8 mouse cellular contexts compared by ENCODE assay signal in genomic region chr19:45081279-45081678, GRCm38 (mm10). TPM values are rescaled to one million over a fixed set of nuclear protein-coding genes. Genes with fewer than 3 reads are reported as not detected.
DNase-seq lines count a peak whose midpoint lies in the region; ATAC-seq and TF ChIP-seq lines count a peak whose summit lies in the region.

No protein-coding gene starts in this region.

- DNase-seq in CD4-positive helper T cell, adult 2 months (ENCODE audit: low read depth, low spot score) = peak; percentile 73
- DNase-seq in adipocyte (ENCODE audit: low spot score) = peak; percentile 77
- DNase-seq in embryo, embryonic 11.5 days (ENCODE audit: low read depth, low spot score) = peak; percentile 52
- DNase-seq in kidney, postnatal 0 days (ENCODE audit: low spot score) = peak; percentile 88
- peak; percentile 85 for DNase-seq in ovary, postnatal 14 days (ENCODE audit: low spot score)
- peak; percentile 76 for DNase-seq in urinary bladder, postnatal 14 days (ENCODE audit: low spot score)

- peaks cover 55% of the 10 kb centered on the region for H3K27me3 ChIP-seq in heart, embryonic 11.5 days (ENCODE audit: control insufficient read depth, insufficient read depth, low read length)
- peaks cover 29% of the 10 kb centered on the region for H3K27me3 ChIP-seq in kidney, postnatal 0 days (ENCODE audit: insufficient read depth, low read length)
- H3K27me3 ChIP-seq in lung, embryonic 16.5 days (ENCODE audit: control insufficient read depth, insufficient read depth, low read depth, low read length) = peaks cover 54% of the 10 kb centered on the region

- WGBS in heart, embryonic 11.5 days (ENCODE audit: insufficient replicate concordance) = 1% methylated on average over 5 of the region's 5 CpGs
- under 1% methylated on average over 5 of the region's 5 CpGs for WGBS in kidney, postnatal 0 days
- 0% methylated on average over 5 of the region's 5 CpGs for WGBS in lung, embryonic 16.5 days

- peak overlapping the region; percentile 43 for H3K4me3 ChIP-seq in heart, embryonic 11.5 days (ENCODE audit: low read depth, low read length)
- H3K4me3 ChIP-seq in kidney, postnatal 0 days (replicated peaks; ENCODE audit: low read depth, low read length) = peak overlapping the region; percentile 34; the same call in 1 of the 2 replicates
- H3K4me3 ChIP-seq in lung, embryonic 16.5 days (ENCODE audit: low read length) = peak overlapping the region; percentile 19; the same call in 1 of the 2 replicates

- H3K9me3 ChIP-seq in heart, embryonic 11.5 days (replicated peaks; ENCODE audit: control insufficient read depth, low read length) = no peaks in the 10 kb centered on the region
- no peaks in the 10 kb centered on the region for H3K9me3 ChIP-seq in kidney, postnatal 0 days (replicated peaks; ENCODE audit: low read length)
- H3K9me3 ChIP-seq in lung, embryonic 16.5 days (ENCODE audit: control insufficient read depth, low read length) = no peaks in the 10 kb centered on the region

- H3K36me3 ChIP-seq in heart, embryonic 11.5 days (ENCODE audit: control insufficient read depth, insufficient read depth, low read length) = no peaks in the 10 kb centered on the region
- H3K36me3 ChIP-seq in kidney, postnatal 0 days (ENCODE audit: insufficient read depth, low read length) = no peaks in the 10 kb centered on the region
- H3K36me3 ChIP-seq in lung, embryonic 16.5 days (ENCODE audit: control insufficient read depth, insufficient read depth, low read length) = no peaks in the 10 kb centered on the region

- no peak overlapping the region for H3K27ac ChIP-seq in heart, embryonic 11.5 days (ENCODE audit: low read depth, low read length)
- no peak overlapping the region for H3K27ac ChIP-seq in kidney, postnatal 0 days
- no peak overlapping the region for H3K27ac ChIP-seq in lung, embryonic 16.5 days (ENCODE audit: low read length)

- H3K4me1 ChIP-seq in heart, embryonic 11.5 days (ENCODE audit: control insufficient read depth, insufficient read depth, low read length) = peaks cover 43% of the 10 kb centered on the region
- H3K4me1 ChIP-seq in kidney, postnatal 0 days (replicated peaks; ENCODE audit: insufficient read depth, low read length) = peaks cover 22% of the 10 kb centered on the region
- H3K4me1 ChIP-seq in lung, embryonic 16.5 days (replicated peaks; ENCODE audit: control insufficient read depth, insufficient read depth, low read length) = peaks cover 41% of the 10 kb centered on the region

- no peak for ATAC-seq in heart, embryonic 11.5 days (replicated peaks; ENCODE audit: insufficient number of reproducible peaks, low FRiP score, low TSS enrichment)
- no peak for ATAC-seq in kidney, postnatal 0 days (replicated peaks; ENCODE audit: low FRiP score, low read depth)
- ATAC-seq in lung, embryonic 16.5 days (ENCODE audit: low read depth) = no peak

- peak; percentile 92 for TF ChIP-seq CTCF in kidney, postnatal 0 days (IDR thresholded peaks at IDR 0.05; ENCODE audit: low read depth)

- no peak overlapping the region for H3K9ac ChIP-seq in heart, embryonic 11.5 days (ENCODE audit: low read depth, low read length)
- H3K9ac ChIP-seq in kidney, postnatal 0 days (ENCODE audit: low read depth, low read length) = no peak overlapping the region
- 0 out of 2 replicates have a peak overlapping the region, but pooled peaks have one; percentile 4 for H3K9ac ChIP-seq in lung, embryonic 16.5 days (ENCODE audit: low read length)

- peak overlapping the region; percentile 69 for H3K4me2 ChIP-seq in heart, embryonic 11.5 days
- peak overlapping the region; percentile 73 for H3K4me2 ChIP-seq in kidney, postnatal 0 days (ENCODE audit: low read length)
- H3K4me2 ChIP-seq in lung, embryonic 16.5 days (ENCODE audit: low read depth, low read length) = peak overlapping the region; percentile 44

RNA-seq across cellular contexts. Expression of gene Kazald1, which starts 6.2 kb away (rescaled TPM):
- 2.7 and 2.9 TPM in 2 replicates for polyA plus RNA-seq in heart, embryonic 11.5 days (2014; fragmentation: Nextera tagmentation; extraction: Ambion mirVana)
- 23.6 and 25.0 TPM in 2 replicates for polyA plus RNA-seq in kidney, postnatal 0 days (2015; fragmentation: Nextera tagmentation; extraction: Ambion mirVana)
- 6.8 and 9.8 TPM in 2 replicates for polyA plus RNA-seq in lung, embryonic 16.5 days (2015; fragmentation: Nextera tagmentation; extraction: Ambion mirVana)

RNA-seq across cellular contexts. Expression of gene Sfxn3, which starts 34.0 kb away (rescaled TPM):
- 16.0 and 18.8 TPM in 2 replicates for polyA plus RNA-seq in heart, embryonic 11.5 days (2014; fragmentation: Nextera tagmentation; extraction: Ambion mirVana)
- polyA plus RNA-seq in kidney, postnatal 0 days (2015; fragmentation: Nextera tagmentation; extraction: Ambion mirVana) = 28.4 and 29.0 TPM in 2 replicates
- polyA plus RNA-seq in lung, embryonic 16.5 days (2015; fragmentation: Nextera tagmentation; extraction: Ambion mirVana) = 26.0 and 26.1 TPM in 2 replicates

RNA-seq across cellular contexts. Expression of gene Pdzd7, which starts 35.8 kb away (rescaled TPM):
- polyA plus RNA-seq in heart, embryonic 11.5 days (2014; fragmentation: Nextera tagmentation; extraction: Ambion mirVana) = 0.21 TPM in 1 of 2 replicates, not detected in the other
- 0.43 and 0.80 TPM in 2 replicates for polyA plus RNA-seq in kidney, postnatal 0 days (2015; fragmentation: Nextera tagmentation; extraction: Ambion mirVana)
- polyA plus RNA-seq in lung, embryonic 16.5 days (2015; fragmentation: Nextera tagmentation; extraction: Ambion mirVana) = 0.21 and 0.33 TPM in 2 replicates
